Mouse (Mus musculus): ENCODE data around the gene Haus2. TPM values are rescaled to one million over a fixed set of nuclear protein-coding genes. Genes with fewer than 3 reads are reported as not detected.

Gene Haus2
- polyA plus RNA-seq, 2 experiments = 15.0 to 20.5 TPM

DNA sequence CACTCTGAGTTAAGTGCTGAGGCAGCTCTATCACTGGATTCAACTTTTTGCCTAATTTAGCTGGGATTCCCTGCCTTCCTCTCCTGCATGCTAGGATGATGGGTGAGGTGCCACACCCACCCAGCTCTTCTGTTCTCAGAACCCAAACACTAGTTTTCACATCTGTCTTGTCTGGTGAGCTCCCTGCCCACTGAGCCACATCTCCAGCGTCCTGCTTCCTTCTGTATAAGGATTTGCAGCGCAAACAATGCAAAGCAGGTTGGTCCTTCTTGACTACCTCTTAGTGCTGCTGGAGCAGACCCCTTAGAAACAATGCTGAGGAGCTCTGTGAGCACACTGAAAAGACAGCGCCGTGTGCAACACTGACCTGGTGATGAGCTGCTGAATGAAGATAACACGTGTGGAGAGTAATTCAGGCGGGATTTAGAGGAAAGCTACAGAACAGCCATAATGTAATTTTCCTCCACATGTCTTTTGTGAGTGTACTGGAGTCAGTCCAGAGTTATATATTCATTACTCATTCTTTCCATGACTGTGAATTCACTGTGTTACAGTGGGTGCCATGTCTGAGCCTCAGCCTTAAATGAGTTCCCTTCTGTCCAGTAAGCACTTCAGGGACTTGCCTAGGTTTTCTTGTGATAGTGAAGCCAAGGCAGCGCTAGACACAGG is 43.2 kb downstream of the Haus2 start:
- Histone ChIP-seq H3K27me3 (ENCODE audit: control insufficient read depth, insufficient read depth, low read length) (no peaks in the 10 kb centered on the region), H3K9ac (ENCODE audit: low read depth, low read length, severe bottlenecking) (no peak overlapping the region), H3K4me3 (replicated peaks; ENCODE audit: low read length) (no peak overlapping the region), H3K4me1 (ENCODE audit: control insufficient read depth, insufficient read depth, low read length) (no peaks in the 10 kb centered on the region), H3K4me2 (replicated peaks; ENCODE audit: low read depth, low read length, severe bottlenecking) (no peak overlapping the region), H3K36me3 (ENCODE audit: control insufficient read depth, insufficient read depth, low read length) (no peaks in the 10 kb centered on the region), H3K27ac (replicated peaks; ENCODE audit: low read depth, low read length) (peak overlapping the region; percentile 30), H3K9me3 (ENCODE audit: control insufficient read depth, low read length) (no peaks in the 10 kb centered on the region)
- peak; percentile 74 for DNase-seq (ENCODE audit: low spot score)
- no peak for TF ChIP-seq POLR2A (IDR thresholded peaks at IDR 0.05; ENCODE audit: borderline replicate concordance, extremely low read depth, insufficient read depth, insufficient read length)
- peak; percentile 79 for ATAC-seq (ENCODE audit: low FRiP score, low read depth)
- 70% methylated on average over 7 of the region's 7 CpGs for WGBS

- no peaks in the 10 kb centered on the region for H3K9me3 ChIP-seq (ENCODE audit: control insufficient read depth, low read length)
- H3K4me2 ChIP-seq (replicated peaks; ENCODE audit: low read depth, low read length, severe bottlenecking) = no peak overlapping the region
- DNase-seq (ENCODE audit: low spot score) (no peak), ATAC-seq (ENCODE audit: low FRiP score, low read depth) (no peak)
- H3K4me3 ChIP-seq (replicated peaks; ENCODE audit: low read length) = no peak overlapping the region
- no peak overlapping the region for H3K9ac ChIP-seq (ENCODE audit: low read depth, low read length, severe bottlenecking)
- H3K27me3 ChIP-seq (ENCODE audit: control insufficient read depth, insufficient read depth, low read length) = no peaks in the 10 kb centered on the region
- H3K27ac ChIP-seq (replicated peaks; ENCODE audit: low read depth, low read length) = peak overlapping the region; percentile 30; the same call in 1 of the 2 replicates
- no peak for TF ChIP-seq POLR2A (IDR thresholded peaks at IDR 0.05; ENCODE audit: borderline replicate concordance, extremely low read depth, insufficient read depth, insufficient read length)
- H3K4me1 ChIP-seq (ENCODE audit: control insufficient read depth, insufficient read depth, low read length) = no peaks in the 10 kb centered on the region
- H3K36me3 ChIP-seq (ENCODE audit: control insufficient read depth, insufficient read depth, low read length) = no peaks in the 10 kb centered on the region
- WGBS = 73% methylated on average over 7 of the region's 7 CpGs
Observed at GRCm38 (mm10) chr2:120652925-120653284, 43.7 kb downstream of the Haus2 start.

- no peak overlapping the region for H3K4me3 ChIP-seq (replicated peaks; ENCODE audit: low read length)
- H3K9ac ChIP-seq (ENCODE audit: low read depth, low read length, severe bottlenecking) = no peak overlapping the region
- no peaks in the 10 kb centered on the region for H3K9me3 ChIP-seq (ENCODE audit: control insufficient read depth, low read length)
- 90% methylated on average over 2 of the region's 2 CpGs for WGBS
- TF ChIP-seq POLR2A (IDR thresholded peaks at IDR 0.05; ENCODE audit: borderline replicate concordance, extremely low read depth, insufficient read depth, insufficient read length) = no peak
- ATAC-seq (ENCODE audit: low FRiP score, low read depth) (no peak), DNase-seq (ENCODE audit: low spot score) (no peak)
- no peaks in the 10 kb centered on the region for H3K4me1 ChIP-seq (ENCODE audit: control insufficient read depth, insufficient read depth, low read length)
- H3K27me3 ChIP-seq (ENCODE audit: control insufficient read depth, insufficient read depth, low read length) = no peaks in the 10 kb centered on the region
- no peak overlapping the region for H3K27ac ChIP-seq (replicated peaks; ENCODE audit: low read depth, low read length)
- H3K4me2 ChIP-seq (replicated peaks; ENCODE audit: low read depth, low read length, severe bottlenecking) = no peak overlapping the region
- H3K36me3 ChIP-seq (ENCODE audit: control insufficient read depth, insufficient read depth, low read length) = no peaks in the 10 kb centered on the region
Observed at GRCm38 (mm10) chr2:120654693-120655092, 45.5 kb downstream of the Haus2 start.

- WGBS = 91% methylated on average over 5 of the region's 5 CpGs
- Histone ChIP-seq H3K36me3 (ENCODE audit: control insufficient read depth, insufficient read depth, low read length) (no peaks in the 10 kb centered on the region), H3K9ac (ENCODE audit: low read depth, low read length, severe bottlenecking) (no peak overlapping the region), H3K4me2 (replicated peaks; ENCODE audit: low read depth, low read length, severe bottlenecking) (no peak overlapping the region), H3K27me3 (ENCODE audit: control insufficient read depth, insufficient read depth, low read length) (no peaks in the 10 kb centered on the region), H3K9me3 (ENCODE audit: control insufficient read depth, low read length) (no peaks in the 10 kb centered on the region), H3K4me3 (replicated peaks; ENCODE audit: low read length) (no peak overlapping the region), H3K27ac (replicated peaks; ENCODE audit: low read depth, low read length) (no peak overlapping the region), H3K4me1 (ENCODE audit: control insufficient read depth, insufficient read depth, low read length) (no peaks in the 10 kb centered on the region)
- no peak for ATAC-seq (ENCODE audit: low FRiP score, low read depth)
- TF ChIP-seq POLR2A (IDR thresholded peaks at IDR 0.05; ENCODE audit: borderline replicate concordance, extremely low read depth, insufficient read depth, insufficient read length) = no peak
- DNase-seq (ENCODE audit: low spot score) = no peak
Observed at GRCm38 (mm10) chr2:120655905-120656304, 46.7 kb downstream of the Haus2 start.

DNA sequence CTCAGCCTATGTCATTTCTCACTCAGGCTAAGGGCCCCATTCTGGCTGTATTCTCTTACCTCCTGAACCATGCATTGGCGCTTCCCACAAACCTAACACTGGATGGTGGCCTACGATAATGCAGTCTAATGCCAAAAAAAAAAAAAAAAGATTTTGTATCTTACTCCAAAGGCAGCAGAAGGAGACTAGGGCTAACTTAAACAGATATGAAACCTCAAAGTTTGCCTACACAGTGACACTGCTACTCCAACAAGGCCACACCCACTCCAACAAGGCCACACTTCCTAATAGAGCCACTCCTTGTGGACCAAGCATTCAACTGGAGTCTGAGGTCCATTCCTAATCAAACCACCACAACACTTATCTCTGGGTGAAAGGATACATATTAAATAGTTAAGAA is 47.5 kb downstream of the Haus2 start:
- WGBS = 100% methylated on average over 2 of the region's 2 CpGs
- no peak for TF ChIP-seq POLR2A (IDR thresholded peaks at IDR 0.05; ENCODE audit: borderline replicate concordance, extremely low read depth, insufficient read depth, insufficient read length)
- no peaks in the 10 kb centered on the region for H3K27me3 ChIP-seq (ENCODE audit: control insufficient read depth, insufficient read depth, low read length)

More for the DNA sequence above, 47.5 kb downstream of the Haus2 start:
- Histone ChIP-seq H3K36me3 (ENCODE audit: control insufficient read depth, insufficient read depth, low read length) (no peaks in the 10 kb centered on the region), H3K9me3 (ENCODE audit: control insufficient read depth, low read length) (no peaks in the 10 kb centered on the region), H3K4me2 (replicated peaks; ENCODE audit: low read depth, low read length, severe bottlenecking) (no peak overlapping the region), H3K27ac (replicated peaks; ENCODE audit: low read depth, low read length) (no peak overlapping the region), H3K4me1 (ENCODE audit: control insufficient read depth, insufficient read depth, low read length) (no peaks in the 10 kb centered on the region), H3K4me3 (replicated peaks; ENCODE audit: low read length) (no peak overlapping the region), H3K9ac (ENCODE audit: low read depth, low read length, severe bottlenecking) (no peak overlapping the region)
- no peak for ATAC-seq (ENCODE audit: low FRiP score, low read depth)
- no peak for DNase-seq (ENCODE audit: low spot score)
